Mouse (Mus musculus) heart, adult 2 months (tissue): ENCODE results near the gene Hs6st1.

Source experiments
- EP300 ChIP-seq: fragments of 200-500 bp; IDR thresholded peaks from 2 replicates; pipeline ENCODE4 v1.6.1; 2011; ENCODE audit warnings: low read depth, low read length, control low read depth; ENCODE audit not compliant: insufficient read depth
- POLR2A ChIP-seq: fragments of 200-500 bp; IDR thresholded peaks from 2 replicates; pipeline ENCODE4 v1.6.1; 2011; ENCODE audit warnings: mild to moderate bottlenecking, low read depth, low read length, control low read depth; ENCODE audit not compliant: insufficient read depth

GRCm38 (mm10) chr1:36067611-36068010 lies 589 bp upstream of the Hs6st1 start:
- TF ChIP-seq EP300 (no peak), POLR2A (no peak)
